Mouse (Mus musculus) spleen, embryonic (tissue): ENCODE measurements at regions not wholly inside any gene's neighbourhood (a gene's known extent, or its start where the extent isn't known, plus 50 kb on each side); places are given as distances from the start of the nearest gene placed in this dataset.

Experiments used
- CTCF ChIA-PET: fragments of 350-600 bp; sonication (Branson Sonifier 250); formaldehyde crosslinking; loops from one replicate; lab custom pipeline; 2022; lab: Charles Lee

- CTCF ChIA-PET = no interaction called here
Observed at GRCm38 (mm10) chr2:131436149-131436548, 55.1 kb upstream of the Smox start.

- CTCF ChIA-PET = no interaction called here
Observed at GRCm38 (mm10) chr2:131430474-131430873, 60.8 kb upstream of the Smox start.

GRCm38 (mm10) chr2:131428089-131428488 lies 63.2 kb upstream of the Smox start:
- CTCF ChIA-PET = no interaction called here

DNA sequence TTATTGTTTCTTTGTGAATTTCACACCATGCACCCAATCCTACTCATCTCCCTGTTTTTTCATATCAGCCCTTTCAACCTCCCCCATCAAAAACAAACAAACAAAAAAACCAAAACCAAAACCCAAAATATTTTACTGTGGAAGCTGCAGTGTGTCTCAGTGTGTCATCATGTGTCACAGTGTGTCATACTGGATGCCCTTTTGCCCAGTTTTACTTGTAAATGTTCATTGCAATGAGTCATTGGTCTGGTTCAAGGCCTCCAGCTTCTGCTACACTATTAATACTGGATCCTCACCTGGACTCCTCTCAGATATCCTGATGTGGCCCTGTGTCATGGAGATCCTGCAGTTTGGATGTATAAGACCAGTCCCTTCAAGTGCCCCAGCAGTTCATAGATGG lies 64.4 kb upstream of the Smox start:
- CTCF ChIA-PET = no interaction called here

DNA sequence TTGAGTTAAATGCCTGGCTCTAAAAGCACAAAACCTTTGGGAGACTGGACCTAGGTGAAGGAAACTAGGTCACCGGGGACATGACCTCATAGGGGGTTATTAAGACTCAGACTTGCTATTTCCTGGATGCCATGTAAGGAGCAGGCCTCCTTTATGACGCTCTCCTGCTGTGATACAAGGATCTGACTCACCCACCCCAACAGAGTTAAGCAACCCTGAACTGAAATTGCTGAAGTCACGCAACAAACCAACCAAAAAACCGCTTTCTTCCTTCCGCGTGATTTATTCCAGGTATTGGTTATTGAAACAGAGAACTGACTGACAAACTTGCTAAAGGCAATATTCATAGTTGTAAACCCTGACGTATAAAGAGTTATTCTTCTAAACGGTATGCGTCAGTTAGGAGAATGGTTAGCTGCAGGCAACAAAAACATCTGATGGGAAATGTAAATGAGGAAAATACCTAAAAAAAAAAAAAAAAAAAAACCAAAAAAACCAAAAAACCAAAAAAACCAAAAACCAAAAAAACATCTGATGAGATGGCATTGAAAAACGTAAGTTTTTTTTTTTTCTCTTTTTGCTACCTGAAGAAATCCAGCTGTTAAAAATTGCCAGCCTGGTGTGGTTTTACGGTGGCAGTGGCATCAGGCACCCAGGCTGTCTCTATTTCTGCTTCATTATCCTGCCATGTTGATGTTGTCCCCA lies 67.5 kb upstream of the Smox start:
- CTCF ChIA-PET = interaction anchor here (0.6 kb wide), 1 partner anchor 9 kb away, joined by 4 read pairs; no protein-coding TSS in a partner anchor

DNA sequence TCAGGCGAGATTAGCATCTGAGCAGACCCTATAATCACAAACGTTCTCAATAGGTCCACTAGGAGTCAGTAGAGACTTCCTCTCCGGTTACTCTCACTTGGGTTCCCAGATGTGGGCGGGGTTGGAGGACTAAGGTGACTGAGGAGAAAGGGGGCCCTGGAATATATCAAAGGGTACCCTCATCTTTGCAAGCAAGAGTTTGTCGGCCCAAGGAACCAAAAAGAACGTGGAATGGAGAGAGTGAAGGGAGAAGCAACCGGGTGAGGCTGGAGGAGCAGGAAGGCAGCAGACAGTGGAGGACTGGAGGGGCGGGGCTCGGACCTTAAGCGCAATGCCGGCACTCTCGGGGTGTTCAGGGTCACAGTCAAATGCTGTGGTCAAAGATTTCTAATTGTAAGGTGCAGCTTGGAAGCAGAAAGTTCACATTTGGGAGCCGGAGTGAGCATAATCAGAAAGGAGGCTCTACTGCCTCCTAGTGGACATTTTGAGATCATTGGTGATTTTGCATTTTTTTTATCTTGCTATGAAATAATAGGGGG lies 68.3 kb upstream of the Smox start:
- CTCF ChIA-PET = no interaction called here

GRCm38 (mm10) chr2:131418130-131418529 lies 65.4 kb upstream of the Rnf24 start:
- CTCF ChIA-PET = no interaction called here

- CTCF ChIA-PET = no interaction called here
Observed at GRCm38 (mm10) chr2:131417472-131417871, 64.8 kb upstream of the Rnf24 start.

- CTCF ChIA-PET = no interaction called here
Observed at GRCm38 (mm10) chr2:131416482-131416881, 63.8 kb upstream of the Rnf24 start.

GRCm38 (mm10) chr2:131410906-131411520 lies 58.3 kb upstream of the Rnf24 start:
- CTCF ChIA-PET = no interaction called here

GRCm38 (mm10) chr2:131407337-131407736 lies 54.6 kb upstream of the Rnf24 start:
- CTCF ChIA-PET = no interaction called here

DNA sequence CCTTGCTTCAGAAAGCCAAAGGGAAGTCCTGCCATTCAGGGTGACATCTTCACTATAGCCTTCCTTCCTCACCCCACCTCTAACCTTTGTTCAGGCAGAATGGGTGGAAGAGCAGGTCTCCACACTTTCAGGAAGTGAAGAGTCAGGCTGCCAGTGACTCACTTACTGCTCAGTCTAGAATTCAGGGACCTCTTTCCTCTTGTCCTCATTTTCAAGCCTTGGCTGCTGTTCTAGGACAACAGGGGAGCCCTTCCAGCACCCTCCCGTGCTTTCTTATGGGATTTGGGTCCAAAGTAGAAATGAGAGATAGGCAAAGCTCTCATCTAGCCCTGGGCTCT lies 51.5 kb upstream of the Rnf24 start:
- CTCF ChIA-PET = no interaction called here

- CTCF ChIA-PET = no interaction called here
Observed at GRCm38 (mm10) chr2:131403543-131404217, 51.0 kb upstream of the Rnf24 start.
